Mouse (Mus musculus): Measurements from ENCODE around the gene Nfu1. TPM values are rescaled to one million over a fixed set of nuclear protein-coding genes. Genes with fewer than 3 reads are reported as not detected.
A peak's percentile ranks its signal among the peaks of the same experiment; 100 is the strongest.
"Not testable (repeated sequence)": the region's sequence is repeated elsewhere in the genome, so short reads cannot be mapped to it uniquely, and the experiment has no call there.

The Nfu1 gene
- polyA plus RNA-seq, 1 experiment = 108 TPM

DNA sequence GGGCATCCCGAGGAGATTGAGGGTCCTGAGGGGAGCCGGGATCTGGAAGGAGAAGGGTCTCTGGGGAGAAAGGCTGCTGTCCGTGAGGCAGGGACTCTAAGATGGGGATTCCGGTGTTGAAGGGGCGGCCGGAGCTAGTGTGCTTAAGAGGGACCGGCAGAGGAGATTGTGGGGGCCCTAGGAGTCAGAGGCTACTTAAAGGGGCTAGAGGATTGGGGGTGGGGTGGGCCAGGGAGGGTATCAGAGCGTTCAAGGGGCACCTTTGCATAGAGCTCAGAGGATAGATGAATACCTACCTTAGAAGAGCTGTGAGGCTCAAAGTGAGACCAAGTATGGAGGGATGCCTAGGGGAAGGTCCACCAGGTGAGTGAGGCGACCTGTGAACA, 34.1 kb downstream of the Nfu1 start:
- Histone ChIP-seq H3K27me3 (ENCODE audit: control insufficient read depth, insufficient read depth, insufficient read length) (no peaks in the 10 kb centered on the region), H3ac (ENCODE audit: control insufficient read depth, insufficient read length, low read depth) (peak overlapping the region; percentile 89), H3K79me2 (ENCODE audit: control insufficient read depth, insufficient read depth) (peaks cover 42% of the 10 kb centered on the region), H3K36me3 (ENCODE audit: control insufficient read depth, insufficient read depth) (no peaks in the 10 kb centered on the region), H3K79me3 (ENCODE audit: low read depth) (peaks cover 16% of the 10 kb centered on the region), H3K4me3 (ENCODE audit: insufficient read depth, poor library complexity, severe bottlenecking) (peak overlapping the region; percentile 89)
- no peak for TF ChIP-seq MYOD1 (IDR thresholded peaks at IDR 0.05; ENCODE audit: control insufficient read depth, insufficient read length, low read depth)
- TF ChIP-seq CTCF (IDR thresholded peaks at IDR 0.05; ENCODE audit: control insufficient read depth, insufficient read depth, insufficient read length) = no peak
- TF ChIP-seq CEBPB (IDR thresholded peaks at IDR 0.05; ENCODE audit: low read depth) = no peak
- TF ChIP-seq USF1 (IDR thresholded peaks at IDR 0.05; ENCODE audit: low read depth) = no peak

DNA sequence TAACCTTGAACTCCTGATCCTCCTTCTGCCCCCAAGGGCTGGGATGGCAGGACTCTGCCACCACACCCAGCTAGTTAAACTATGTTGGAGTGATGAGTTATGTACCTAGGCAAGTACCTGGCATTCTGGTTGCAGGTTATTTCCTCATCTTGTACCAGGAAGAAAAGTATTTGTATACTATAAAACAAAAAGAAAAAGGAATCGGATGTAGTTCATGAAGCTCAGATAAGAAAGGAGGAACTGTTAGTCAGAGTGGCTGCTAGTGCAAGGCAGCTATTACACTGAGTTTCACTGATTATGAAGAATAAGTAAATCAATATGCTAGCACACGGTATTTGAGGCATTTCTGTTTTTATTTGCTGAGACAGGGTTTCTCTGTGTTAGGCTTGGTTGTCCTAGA, 35.9 kb downstream of the Nfu1 start:
- no peak overlapping the region for H3K4me3 ChIP-seq (ENCODE audit: insufficient read depth, poor library complexity, severe bottlenecking)

DNA sequence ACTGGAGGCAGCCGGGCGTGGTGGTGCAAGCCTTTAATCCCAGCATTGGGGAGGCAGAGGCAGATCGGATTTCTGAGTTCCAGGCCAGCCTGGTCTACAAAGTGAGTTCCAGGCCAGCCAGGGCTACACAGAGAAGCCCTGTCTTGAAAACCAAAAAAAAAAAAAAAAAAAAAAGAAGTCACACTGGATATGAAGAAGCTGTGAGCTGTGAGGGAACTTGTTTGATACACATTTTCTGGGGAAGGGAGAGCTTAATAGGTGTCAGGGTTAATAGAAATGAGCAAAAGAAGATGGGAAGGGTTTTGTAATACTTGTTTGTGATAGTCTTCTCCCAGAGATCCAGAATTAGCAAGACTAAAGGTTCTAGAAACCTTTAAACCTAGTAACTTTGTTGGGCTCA, 36.5 kb downstream of the Nfu1 start:
- Histone ChIP-seq H3K4me3 (ENCODE audit: insufficient read depth, poor library complexity, severe bottlenecking) (no peak overlapping the region), H3K79me3 (ENCODE audit: low read depth) (peaks cover 17% of the 10 kb centered on the region), H3ac (ENCODE audit: control insufficient read depth, insufficient read length, low read depth) (no peak overlapping the region), H3K36me3 (ENCODE audit: control insufficient read depth, insufficient read depth) (no peaks in the 10 kb centered on the region), H3K27me3 (ENCODE audit: control insufficient read depth, insufficient read depth, insufficient read length) (no peaks in the 10 kb centered on the region), H3K79me2 (ENCODE audit: control insufficient read depth, insufficient read depth) (peaks cover 54% of the 10 kb centered on the region)
- TF ChIP-seq FOSL1 (IDR thresholded peaks at IDR 0.05; ENCODE audit: insufficient read depth, low read length, poor library complexity, severe bottlenecking) (no peak), USF1 (IDR thresholded peaks at IDR 0.05; ENCODE audit: low read depth) (no peak), CEBPB (IDR thresholded peaks at IDR 0.05; ENCODE audit: low read depth) (no peak), MYOD1 (IDR thresholded peaks at IDR 0.05; ENCODE audit: control insufficient read depth, insufficient read length, low read depth) (no peak), MAX (IDR thresholded peaks at IDR 0.05) (no peak), MYOG (IDR thresholded peaks at IDR 0.05; ENCODE audit: control insufficient read depth, extremely low read depth, insufficient read length) (no peak), CTCF (IDR thresholded peaks at IDR 0.05; ENCODE audit: control insufficient read depth, insufficient read depth, insufficient read length) (no peak)

More for the DNA sequence above, 35.9 kb downstream of the Nfu1 start:
- TF ChIP-seq CEBPB (IDR thresholded peaks at IDR 0.05; ENCODE audit: low read depth) (no peak), CTCF (IDR thresholded peaks at IDR 0.05; ENCODE audit: control insufficient read depth, insufficient read depth, insufficient read length) (no peak), USF1 (IDR thresholded peaks at IDR 0.05; ENCODE audit: low read depth) (no peak), MYOD1 (IDR thresholded peaks at IDR 0.05; ENCODE audit: control insufficient read depth, insufficient read length, low read depth) (no peak), MAX (IDR thresholded peaks at IDR 0.05) (no peak), FOSL1 (IDR thresholded peaks at IDR 0.05; ENCODE audit: insufficient read depth, low read length, poor library complexity, severe bottlenecking) (no peak)
- Histone ChIP-seq H3K36me3 (ENCODE audit: control insufficient read depth, insufficient read depth) (no peaks in the 10 kb centered on the region), H3ac (ENCODE audit: control insufficient read depth, insufficient read length, low read depth) (no peak overlapping the region), H3K79me2 (ENCODE audit: control insufficient read depth, insufficient read depth) (peaks cover 54% of the 10 kb centered on the region), H3K79me3 (ENCODE audit: low read depth) (peaks cover 17% of the 10 kb centered on the region), H3K27me3 (ENCODE audit: control insufficient read depth, insufficient read depth, insufficient read length) (no peaks in the 10 kb centered on the region)

DNA sequence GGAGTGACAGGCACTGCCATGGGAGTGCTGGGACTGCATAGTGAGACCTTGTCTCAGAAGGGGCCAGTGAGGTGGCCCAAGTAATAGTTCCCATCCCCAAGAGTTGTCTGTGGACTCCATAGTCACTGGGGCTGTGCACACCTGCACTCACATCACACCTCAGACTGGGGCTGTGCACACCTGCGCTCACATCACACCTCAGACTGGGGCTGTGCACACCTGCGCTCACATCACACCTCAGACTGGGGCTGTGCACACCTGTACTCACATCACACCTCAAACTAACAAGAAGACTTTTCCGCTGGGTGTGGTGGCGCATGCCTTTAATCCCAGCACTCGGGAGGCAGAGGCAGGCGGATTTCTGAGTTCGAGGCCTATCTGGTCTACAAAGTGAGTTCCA, 39.7 kb downstream of the Nfu1 start:
- not testable (repeated sequence) for H3ac ChIP-seq (ENCODE audit: control insufficient read depth, insufficient read length, low read depth); H3K4me3 ChIP-seq (ENCODE audit: insufficient read depth, poor library complexity, severe bottlenecking); H3K27me3 ChIP-seq (ENCODE audit: control insufficient read depth, insufficient read depth, insufficient read length)
- peaks cover 28% of the 10 kb centered on the region for H3K36me3 ChIP-seq (ENCODE audit: control insufficient read depth, insufficient read depth)
- H3K79me2 ChIP-seq (ENCODE audit: control insufficient read depth, insufficient read depth) = peaks cover 44% of the 10 kb centered on the region
- peaks cover 11% of the 10 kb centered on the region for H3K79me3 ChIP-seq (ENCODE audit: low read depth)

DNA sequence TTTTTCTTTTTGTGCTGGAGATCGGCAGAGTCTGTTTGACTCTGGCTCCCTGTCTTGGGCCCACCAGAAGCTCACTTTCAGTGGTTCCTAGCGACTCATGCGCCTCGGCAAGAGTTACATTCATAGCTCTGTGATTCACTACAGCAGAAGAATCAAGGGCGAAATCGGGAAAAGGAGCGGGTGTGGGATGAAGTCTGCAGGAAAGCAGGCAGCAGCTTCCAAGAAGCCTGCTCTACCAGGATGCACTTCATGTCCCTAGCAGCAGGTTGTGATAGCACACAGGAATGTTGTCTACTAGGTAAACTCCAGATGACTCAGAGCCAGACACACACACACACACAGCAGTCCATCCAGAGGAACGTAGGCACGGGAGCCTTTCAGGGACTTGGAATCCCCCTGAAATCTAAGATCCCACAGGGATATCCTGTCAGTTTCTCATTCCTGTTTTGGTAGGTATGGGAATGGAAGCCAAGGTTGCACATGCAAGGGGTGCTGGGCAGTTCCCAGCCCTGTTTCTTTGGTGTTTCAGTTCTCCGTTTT, 42.9 kb downstream of the Nfu1 start:
- TF ChIP-seq USF1 (IDR thresholded peaks at IDR 0.05; ENCODE audit: low read depth) = no peak
- no peak for TF ChIP-seq MAX (IDR thresholded peaks at IDR 0.05)
- TF ChIP-seq CTCF (IDR thresholded peaks at IDR 0.05; ENCODE audit: control insufficient read depth, insufficient read depth, insufficient read length) = no peak
- TF ChIP-seq FOSL1 (IDR thresholded peaks at IDR 0.05; ENCODE audit: insufficient read depth, low read length, poor library complexity, severe bottlenecking) = no peak
- TF ChIP-seq MYOD1 (IDR thresholded peaks at IDR 0.05; ENCODE audit: control insufficient read depth, insufficient read length, low read depth) = no peak
- no peak for TF ChIP-seq CEBPB (IDR thresholded peaks at IDR 0.05; ENCODE audit: low read depth)
- TF ChIP-seq MYOG (IDR thresholded peaks at IDR 0.05; ENCODE audit: control insufficient read depth, extremely low read depth, insufficient read length) = no peak
- no peak overlapping the region for H3ac ChIP-seq (ENCODE audit: control insufficient read depth, insufficient read length, low read depth)
- H3K79me2 ChIP-seq (ENCODE audit: control insufficient read depth, insufficient read depth) = peaks cover 23% of the 10 kb centered on the region
- H3K36me3 ChIP-seq (ENCODE audit: control insufficient read depth, insufficient read depth) = peaks cover 54% of the 10 kb centered on the region
- H3K27me3 ChIP-seq (ENCODE audit: control insufficient read depth, insufficient read depth, insufficient read length) = no peaks in the 10 kb centered on the region
- H3K4me3 ChIP-seq (ENCODE audit: insufficient read depth, poor library complexity, severe bottlenecking) = no peak overlapping the region
- peaks cover 6% of the 10 kb centered on the region for H3K79me3 ChIP-seq (ENCODE audit: low read depth)

DNA sequence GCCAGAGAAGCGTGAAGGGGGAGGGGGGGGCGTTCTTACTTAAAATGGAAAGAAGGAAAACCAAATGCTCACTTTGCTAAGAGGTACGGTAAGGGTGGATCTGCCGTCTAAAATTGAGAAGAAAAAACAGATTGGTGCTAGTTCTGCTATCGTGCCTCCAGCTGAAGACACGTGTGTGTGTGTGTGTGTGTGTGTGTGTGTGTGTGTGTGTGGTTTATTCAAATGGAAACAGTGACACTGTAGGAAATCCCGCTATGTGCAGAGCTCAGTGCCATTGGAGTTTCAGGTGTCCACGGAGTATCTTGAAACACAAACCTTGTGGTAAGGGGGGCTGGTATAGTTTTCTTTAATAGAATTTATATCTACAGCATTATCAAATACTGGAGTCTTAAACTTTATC, 45.2 kb downstream of the Nfu1 start:
- TF ChIP-seq USF1 (IDR thresholded peaks at IDR 0.05; ENCODE audit: low read depth) (no peak), MYOG (IDR thresholded peaks at IDR 0.05; ENCODE audit: control insufficient read depth, extremely low read depth, insufficient read length) (no peak), FOSL1 (IDR thresholded peaks at IDR 0.05; ENCODE audit: insufficient read depth, low read length, poor library complexity, severe bottlenecking) (no peak), CEBPB (IDR thresholded peaks at IDR 0.05; ENCODE audit: low read depth) (no peak), MYOD1 (IDR thresholded peaks at IDR 0.05; ENCODE audit: control insufficient read depth, insufficient read length, low read depth) (no peak), CTCF (IDR thresholded peaks at IDR 0.05; ENCODE audit: control insufficient read depth, insufficient read depth, insufficient read length) (no peak), MAX (IDR thresholded peaks at IDR 0.05) (no peak)
- no peaks in the 10 kb centered on the region for H3K79me3 ChIP-seq (ENCODE audit: low read depth)
- peaks cover 75% of the 10 kb centered on the region for H3K36me3 ChIP-seq (ENCODE audit: control insufficient read depth, insufficient read depth)
- H3K27me3 ChIP-seq (ENCODE audit: control insufficient read depth, insufficient read depth, insufficient read length) = no peaks in the 10 kb centered on the region
- H3K79me2 ChIP-seq (ENCODE audit: control insufficient read depth, insufficient read depth) = peaks cover 6% of the 10 kb centered on the region
- H3ac ChIP-seq (ENCODE audit: control insufficient read depth, insufficient read length, low read depth) = no peak overlapping the region
- H3K4me3 ChIP-seq (ENCODE audit: insufficient read depth, poor library complexity, severe bottlenecking) = no peak overlapping the region
